ENCODE assay signal across 8 mouse cellular contexts in the genomic region with DNA sequence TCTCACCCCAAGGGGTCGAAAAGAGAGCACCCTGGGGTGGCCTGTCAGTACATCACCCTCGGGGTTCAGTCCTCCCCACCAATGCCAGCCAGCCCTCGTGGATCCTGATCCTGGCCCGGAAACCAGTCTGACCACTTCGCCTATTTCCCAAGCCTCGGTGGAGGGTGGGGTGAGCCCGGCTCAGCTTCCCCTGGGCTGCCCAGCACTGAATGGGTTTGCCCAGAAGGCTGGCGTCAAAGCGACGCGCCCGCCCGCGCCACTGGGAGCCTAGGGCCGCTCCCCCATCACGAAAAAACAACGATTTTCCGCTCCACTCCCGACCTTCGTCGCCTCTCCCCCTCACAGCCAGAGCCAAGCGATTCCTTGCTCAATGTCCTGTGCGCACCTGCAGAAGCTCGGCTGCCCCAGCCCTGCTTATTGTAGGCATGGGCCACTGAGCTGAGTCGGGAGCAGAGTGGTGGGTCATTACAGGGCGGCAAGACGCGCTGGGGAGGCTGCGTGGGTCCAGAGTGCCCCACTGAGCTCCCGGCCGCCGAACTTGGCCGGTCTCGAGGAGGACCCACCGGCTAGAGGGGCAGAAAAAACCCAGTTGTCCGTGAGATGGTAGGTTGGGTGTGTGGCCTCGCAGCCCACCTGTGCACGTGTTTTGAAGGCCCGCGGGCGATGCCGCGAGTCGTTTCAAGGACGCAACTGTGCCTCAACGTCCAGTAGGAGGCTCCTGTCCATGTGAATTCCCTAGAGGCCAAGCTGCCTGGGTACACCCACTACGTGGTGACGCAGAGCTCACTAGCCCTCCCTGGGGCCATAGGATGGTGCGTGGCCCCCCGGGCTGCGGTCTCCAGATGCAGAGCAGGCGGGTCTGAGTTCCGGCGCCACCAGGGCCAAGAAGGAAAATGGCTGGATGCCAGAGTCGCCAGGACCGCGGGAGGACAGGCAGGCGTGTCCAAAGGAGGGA. TPM values are rescaled to one million over a fixed set of nuclear protein-coding genes. Genes with fewer than 3 reads are reported as not detected.
A peak's percentile ranks its signal among the peaks of the same experiment; 100 is the strongest.
DNase-seq lines count a peak whose midpoint lies in the region; ATAC-seq and TF ChIP-seq lines count a peak whose summit lies in the region.

No protein-coding gene starts in this region.

- peak; percentile 40 to 49 for DNase-seq in right cerebral cortex, postnatal 10 days (ENCODE audit: low spot score in 2 of 2)
- no peak for DNase-seq in right cerebral cortex, postnatal 4 days
- DNase-seq in lung, embryonic 14.5 days, result peak; percentile 78
- no peak for DNase-seq in left cerebral cortex, postnatal 4 days
- DNase-seq in yolk sac, embryonic 10.5 days (ENCODE audit: low spot score), result no peak

- intact Hi-C loops in left cerebral cortex, postnatal 4 days (cut with DNase I), result loop anchor here (10.0 kb wide), 1 partner anchor 136 kb away; no protein-coding TSS in a partner anchor

- ATAC-seq in forebrain, embryonic 12.5 days (ENCODE audit: low FRiP score), result no peak
- peak; percentile 52 for ATAC-seq in intestine, postnatal 0 days
- peak; percentile 63 for ATAC-seq in lung, embryonic 14.5 days (ENCODE audit: insufficient read depth)
- ATAC-seq in neural tube, embryonic 15.5 days (ENCODE audit: low FRiP score), result no peak

- no peak overlapping the region for H3K27ac ChIP-seq in forebrain, embryonic 12.5 days
- H3K27ac ChIP-seq in intestine, postnatal 0 days (ENCODE audit: low read depth, low read length), result no peak overlapping the region
- no peak overlapping the region for H3K27ac ChIP-seq in lung, embryonic 14.5 days (ENCODE audit: low read depth)
- H3K27ac ChIP-seq in neural tube, embryonic 15.5 days (replicated peaks), result no peak overlapping the region

- peak overlapping the region; percentile 20 for H3K4me3 ChIP-seq in forebrain, embryonic 12.5 days (replicated peaks)
- peak overlapping the region; percentile 23 for H3K4me3 ChIP-seq in intestine, postnatal 0 days (ENCODE audit: low read depth, low read length)
- H3K4me3 ChIP-seq in lung, embryonic 14.5 days (ENCODE audit: low read depth, low read length), result peak overlapping the region; percentile 57
- H3K4me3 ChIP-seq in neural tube, embryonic 15.5 days (replicated peaks), result peak overlapping the region; percentile 14

- no peaks in the 10 kb centered on the region for H3K9me3 ChIP-seq in forebrain, embryonic 12.5 days
- H3K9me3 ChIP-seq in intestine, postnatal 0 days (ENCODE audit: control insufficient read depth), result no peaks in the 10 kb centered on the region
- H3K9me3 ChIP-seq in lung, embryonic 14.5 days (ENCODE audit: low read depth, low read length), result no peaks in the 10 kb centered on the region
- no peaks in the 10 kb centered on the region for H3K9me3 ChIP-seq in neural tube, embryonic 15.5 days (replicated peaks)

- H3K36me3 ChIP-seq in forebrain, embryonic 12.5 days (replicated peaks), result no peaks in the 10 kb centered on the region
- H3K36me3 ChIP-seq in intestine, postnatal 0 days (ENCODE audit: control insufficient read depth, insufficient read depth), result no peaks in the 10 kb centered on the region
- no peaks in the 10 kb centered on the region for H3K36me3 ChIP-seq in lung, embryonic 14.5 days (ENCODE audit: insufficient read depth)
- no peaks in the 10 kb centered on the region for H3K36me3 ChIP-seq in neural tube, embryonic 15.5 days

- 1% methylated on average over 57 of the region's 58 CpGs for WGBS in forebrain, embryonic 12.5 days
- 5% methylated on average over 58 of the region's 58 CpGs for WGBS in intestine, postnatal 0 days
- WGBS in lung, embryonic 14.5 days, result 2% methylated on average over 58 of the region's 58 CpGs
- WGBS in neural tube, embryonic 15.5 days, result 2% methylated on average over 58 of the region's 58 CpGs

- peaks cover 84% of the 10 kb centered on the region for H3K27me3 ChIP-seq in forebrain, embryonic 12.5 days
- H3K27me3 ChIP-seq in intestine, postnatal 0 days (replicated peaks; ENCODE audit: control insufficient read depth, insufficient read depth, low read length), result peaks cover 63% of the 10 kb centered on the region
- H3K27me3 ChIP-seq in lung, embryonic 14.5 days (ENCODE audit: insufficient read depth, low read length), result peaks cover 63% of the 10 kb centered on the region
- H3K27me3 ChIP-seq in neural tube, embryonic 15.5 days (replicated peaks), result peaks cover 54% of the 10 kb centered on the region

- H3K4me2 ChIP-seq in forebrain, embryonic 12.5 days, result peak overlapping the region; percentile 97
- peak overlapping the region; percentile 91 for H3K4me2 ChIP-seq in intestine, postnatal 0 days (replicated peaks; ENCODE audit: low read depth)
- peak overlapping the region; percentile 97 for H3K4me2 ChIP-seq in lung, embryonic 14.5 days
- H3K4me2 ChIP-seq in neural tube, embryonic 15.5 days, result peak overlapping the region; percentile 82

- H3K4me1 ChIP-seq in forebrain, embryonic 12.5 days, result peaks cover 46% of the 10 kb centered on the region
- peaks cover 27% of the 10 kb centered on the region for H3K4me1 ChIP-seq in intestine, postnatal 0 days (replicated peaks; ENCODE audit: control insufficient read depth, insufficient read depth, low read length)
- H3K4me1 ChIP-seq in lung, embryonic 14.5 days (ENCODE audit: insufficient read depth), result peaks cover 22% of the 10 kb centered on the region
- peaks cover 53% of the 10 kb centered on the region for H3K4me1 ChIP-seq in neural tube, embryonic 15.5 days

- H3K9ac ChIP-seq in forebrain, embryonic 12.5 days, result peak overlapping the region; percentile 33; the same call in 1 of the 2 replicates
- H3K9ac ChIP-seq in intestine, postnatal 0 days (ENCODE audit: low read depth, low read length), result peak overlapping the region; percentile 3; the same call in 1 of the 2 replicates
- peak overlapping the region; percentile 9; the same call in 1 of the 2 replicates for H3K9ac ChIP-seq in lung, embryonic 14.5 days
- H3K9ac ChIP-seq in neural tube, embryonic 15.5 days (replicated peaks), result peak overlapping the region; percentile 34; the same call in 1 of the 2 replicates

- peak; percentile 73 for TF ChIP-seq CTCF in intestine, postnatal 0 days (IDR thresholded peaks at IDR 0.05; ENCODE audit: low read depth)
- peak; percentile 75 for TF ChIP-seq CTCF in lung, embryonic 14.5 days (IDR thresholded peaks at IDR 0.05; ENCODE audit: low read depth)

RNA-seq across cellular contexts. Expression of a gene that starts 17.5 kb away (rescaled TPM):
- polyA plus RNA-seq in forebrain, embryonic 12.5 days (2016; fragmentation: Nextera tagmentation; extraction: Ambion mirVana), result 11.5 and 11.7 TPM in 2 replicates
- 6.4 and 6.6 TPM in 2 replicates for polyA plus RNA-seq in intestine, postnatal 0 days (2015; fragmentation: Nextera tagmentation; extraction: Ambion mirVana)
- 8.5 and 8.8 TPM in 2 replicates for polyA plus RNA-seq in lung, embryonic 14.5 days (2014; fragmentation: Nextera tagmentation; extraction: Ambion mirVana)
- polyA plus RNA-seq in neural tube, embryonic 15.5 days (2015; fragmentation: Nextera tagmentation; extraction: Ambion mirVana), result 7.2 and 7.3 TPM in 2 replicates
- total RNA-seq in left cerebral cortex, postnatal 4 days (2021), result 10 to 100 TPM; 13.0 to 15.6 TPM

RNA-seq across cellular contexts. Expression of a gene that starts 27.7 kb away (rescaled TPM):
- polyA plus RNA-seq in forebrain, embryonic 12.5 days (2016; fragmentation: Nextera tagmentation; extraction: Ambion mirVana), result 12.7 and 14.5 TPM in 2 replicates
- 6.5 and 7.6 TPM in 2 replicates for polyA plus RNA-seq in intestine, postnatal 0 days (2015; fragmentation: Nextera tagmentation; extraction: Ambion mirVana)
- polyA plus RNA-seq in lung, embryonic 14.5 days (2014; fragmentation: Nextera tagmentation; extraction: Ambion mirVana), result 13.1 and 13.8 TPM in 2 replicates
- polyA plus RNA-seq in neural tube, embryonic 15.5 days (2015; fragmentation: Nextera tagmentation; extraction: Ambion mirVana), result 20.2 and 24.2 TPM in 2 replicates
- total RNA-seq in left cerebral cortex, postnatal 4 days (2021), result 10 to 100 TPM; 40.8 to 45.2 TPM

RNA-seq across cellular contexts. Expression of a gene that starts 35.6 kb away (rescaled TPM):
- 84.2 and 89.3 TPM in 2 replicates for polyA plus RNA-seq in forebrain, embryonic 12.5 days (2016; fragmentation: Nextera tagmentation; extraction: Ambion mirVana)
- polyA plus RNA-seq in intestine, postnatal 0 days (2015; fragmentation: Nextera tagmentation; extraction: Ambion mirVana), result 4.9 TPM in 2 replicates
- 35.6 and 43.4 TPM in 2 replicates for polyA plus RNA-seq in lung, embryonic 14.5 days (2014; fragmentation: Nextera tagmentation; extraction: Ambion mirVana)
- polyA plus RNA-seq in neural tube, embryonic 15.5 days (2015; fragmentation: Nextera tagmentation; extraction: Ambion mirVana), result 8.3 and 13.3 TPM in 2 replicates
- total RNA-seq in left cerebral cortex, postnatal 4 days (2021), result 1 to 10 TPM; 6.8 to 7.4 TPM

Comparison
In these comparisons a context has a peak if more than half of its experiments do, and no peak if none do; other contexts are left out.
1. DNase-seq: peak in right cerebral cortex, postnatal 10 days (2 of 2) and lung, embryonic 14.5 days (single experiment); none in right cerebral cortex, postnatal 4 days (single experiment), left cerebral cortex, postnatal 4 days (single experiment) and yolk sac, embryonic 10.5 days (single experiment).
2. ATAC-seq: peak in intestine, postnatal 0 days (single experiment) and lung, embryonic 14.5 days (single experiment); none in forebrain, embryonic 12.5 days (single experiment) and neural tube, embryonic 15.5 days (single experiment).
3. Peak in every context shown above with its lines, with median percentiles within 50 percentile points of each other: H3K4me2 ChIP-seq, H3K4me3 ChIP-seq and H3K9ac ChIP-seq.